Mouse (Mus musculus): ENCODE measurements at regions not wholly inside any gene's neighbourhood (a gene's known extent, or its start where the extent isn't known, plus 50 kb on each side); places are given as distances from the start of the nearest gene placed in this dataset.

DNA sequence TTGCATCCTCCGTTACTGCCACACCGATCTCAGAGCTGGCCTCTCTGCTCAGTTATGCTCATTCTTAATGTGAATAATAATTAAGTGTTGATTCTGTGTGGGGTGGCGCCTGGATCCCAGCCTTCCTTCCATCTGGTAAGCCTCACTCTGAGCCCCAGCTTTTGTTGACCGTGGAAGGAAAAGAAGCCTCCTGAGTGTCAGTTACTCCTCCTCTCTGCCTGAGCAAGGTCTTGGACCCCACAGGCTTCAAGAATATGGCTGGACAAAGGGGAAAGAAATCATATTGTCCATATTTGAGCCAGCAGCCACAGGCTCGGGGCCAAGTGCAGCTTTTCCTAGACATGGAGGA is 259.9 kb upstream of the Cnr1 start:
- no peak overlapping the region for H3K4me2 ChIP-seq (ENCODE audit: low read length)
- H3K27me3 ChIP-seq (replicated peaks; ENCODE audit: control insufficient read depth, insufficient read depth, low read length) = no peaks in the 10 kb centered on the region
- H3K9me3 ChIP-seq (ENCODE audit: control insufficient read depth, low read length) = no peaks in the 10 kb centered on the region
- peak; percentile 64 for ATAC-seq
- 39% methylated on average over 5 of the region's 5 CpGs for WGBS
- no peak overlapping the region for H3K9ac ChIP-seq (replicated peaks; ENCODE audit: low read depth, low read length)
- no peaks in the 10 kb centered on the region for H3K36me3 ChIP-seq (ENCODE audit: control insufficient read depth, insufficient read depth)
- H3K4me3 ChIP-seq (replicated peaks; ENCODE audit: low read length) = no peak overlapping the region
- H3K27ac ChIP-seq (ENCODE audit: low read length) = peak overlapping the region; percentile 62
- H3K4me1 ChIP-seq (replicated peaks; ENCODE audit: control insufficient read depth, insufficient read depth, low read length) = peaks cover 20% of the 10 kb centered on the region

GRCm38 (mm10) chr4:33665250-33665873 is 259.0 kb upstream of the Cnr1 start:
- no peak overlapping the region for H3K27ac ChIP-seq (ENCODE audit: low read length)
- H3K9ac ChIP-seq (replicated peaks; ENCODE audit: low read depth, low read length) = no peak overlapping the region
- no peak for ATAC-seq
- H3K27me3 ChIP-seq (replicated peaks; ENCODE audit: control insufficient read depth, insufficient read depth, low read length) = no peaks in the 10 kb centered on the region
- no peaks in the 10 kb centered on the region for H3K9me3 ChIP-seq (ENCODE audit: control insufficient read depth, low read length)
- H3K4me1 ChIP-seq (replicated peaks; ENCODE audit: control insufficient read depth, insufficient read depth, low read length) = peaks cover 20% of the 10 kb centered on the region
- no peak overlapping the region for H3K4me3 ChIP-seq (replicated peaks; ENCODE audit: low read length)
- no peak overlapping the region for H3K4me2 ChIP-seq (ENCODE audit: low read length)
- WGBS = 77% methylated on average over 14 of the region's 14 CpGs
- no peaks in the 10 kb centered on the region for H3K36me3 ChIP-seq (ENCODE audit: control insufficient read depth, insufficient read depth)

DNA sequence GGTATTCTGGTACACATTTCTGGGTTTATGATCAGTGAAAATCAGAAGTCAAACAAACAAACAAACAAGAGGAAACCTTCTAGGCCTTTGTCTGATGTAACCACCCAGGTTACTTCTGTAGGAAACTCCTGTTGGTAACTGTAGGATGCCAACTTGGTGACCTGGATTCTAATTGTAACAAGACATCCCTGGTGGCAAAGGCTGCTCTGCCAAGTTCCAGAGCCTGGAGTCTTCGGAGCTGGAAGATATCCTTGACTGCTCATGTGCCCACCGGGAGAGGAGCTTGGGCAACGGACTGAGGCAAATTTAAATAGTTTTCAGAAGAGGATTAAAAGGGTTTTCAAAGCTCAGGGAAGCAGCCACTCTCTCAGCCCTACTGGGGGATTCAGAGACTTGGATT is 256.0 kb upstream of the Cnr1 start:
- no peak for ATAC-seq
- no peak overlapping the region for H3K4me3 ChIP-seq (replicated peaks; ENCODE audit: low read length)
- H3K9me3 ChIP-seq (ENCODE audit: control insufficient read depth, low read length) = no peaks in the 10 kb centered on the region
- no peak overlapping the region for H3K4me2 ChIP-seq (ENCODE audit: low read length)
- no peak overlapping the region for H3K9ac ChIP-seq (replicated peaks; ENCODE audit: low read depth, low read length)
- peaks cover 15% of the 10 kb centered on the region for H3K4me1 ChIP-seq (replicated peaks; ENCODE audit: control insufficient read depth, insufficient read depth, low read length)
- WGBS = 38% methylated on average over 3 of the region's 3 CpGs
- H3K27ac ChIP-seq (ENCODE audit: low read length) = no peak overlapping the region
- H3K36me3 ChIP-seq (ENCODE audit: control insufficient read depth, insufficient read depth) = no peaks in the 10 kb centered on the region
- no peaks in the 10 kb centered on the region for H3K27me3 ChIP-seq (replicated peaks; ENCODE audit: control insufficient read depth, insufficient read depth, low read length)

GRCm38 (mm10) chr4:33675044-33675443 is 249.3 kb upstream of the Cnr1 start:
- no peak for ATAC-seq
- H3K27me3 ChIP-seq (replicated peaks; ENCODE audit: control insufficient read depth, insufficient read depth, low read length) = no peaks in the 10 kb centered on the region
- no peak overlapping the region for H3K4me3 ChIP-seq (replicated peaks; ENCODE audit: low read length)
- H3K4me2 ChIP-seq (ENCODE audit: low read length) = no peak overlapping the region
- no peaks in the 10 kb centered on the region for H3K4me1 ChIP-seq (replicated peaks; ENCODE audit: control insufficient read depth, insufficient read depth, low read length)
- no peak overlapping the region for H3K9ac ChIP-seq (replicated peaks; ENCODE audit: low read depth, low read length)
- no peak overlapping the region for H3K27ac ChIP-seq (ENCODE audit: low read length)
- no peaks in the 10 kb centered on the region for H3K36me3 ChIP-seq (ENCODE audit: control insufficient read depth, insufficient read depth)
- no CpG with 5 or more reads among the region's 5 CpGs for WGBS
- H3K9me3 ChIP-seq (ENCODE audit: control insufficient read depth, low read length) = no peaks in the 10 kb centered on the region

DNA sequence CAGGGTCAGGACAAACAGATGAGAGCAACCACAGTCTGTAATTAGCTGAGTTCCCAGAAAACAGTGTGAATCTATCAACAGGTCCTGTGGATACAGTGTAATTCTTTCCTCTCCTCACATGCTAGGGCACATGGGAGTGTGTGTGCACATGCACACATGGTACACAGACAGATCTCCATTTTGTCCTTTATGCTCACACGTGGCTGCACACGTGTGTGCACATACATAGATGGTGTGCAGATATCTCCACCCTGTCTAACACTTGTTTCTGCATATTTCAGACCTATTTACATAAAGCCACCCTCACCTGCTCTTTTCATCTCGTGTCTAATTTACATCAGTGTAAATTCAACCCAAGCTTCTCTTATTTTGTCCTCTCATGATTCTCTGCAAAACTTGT is 245.0 kb upstream of the Cnr1 start:
- H3K36me3 ChIP-seq (ENCODE audit: control insufficient read depth, insufficient read depth) = no peaks in the 10 kb centered on the region
- no peak overlapping the region for H3K27ac ChIP-seq (ENCODE audit: low read length)
- no peaks in the 10 kb centered on the region for H3K9me3 ChIP-seq (ENCODE audit: control insufficient read depth, low read length)
- H3K4me3 ChIP-seq (replicated peaks; ENCODE audit: low read length) = no peak overlapping the region
- no peak overlapping the region for H3K4me2 ChIP-seq (ENCODE audit: low read length)
- H3K4me1 ChIP-seq (replicated peaks; ENCODE audit: control insufficient read depth, insufficient read depth, low read length) = no peaks in the 10 kb centered on the region
- WGBS = 80% methylated on average over 3 of the region's 3 CpGs
- H3K27me3 ChIP-seq (replicated peaks; ENCODE audit: control insufficient read depth, insufficient read depth, low read length) = no peaks in the 10 kb centered on the region
- H3K9ac ChIP-seq (replicated peaks; ENCODE audit: low read depth, low read length) = no peak overlapping the region
- ATAC-seq = no peak

DNA sequence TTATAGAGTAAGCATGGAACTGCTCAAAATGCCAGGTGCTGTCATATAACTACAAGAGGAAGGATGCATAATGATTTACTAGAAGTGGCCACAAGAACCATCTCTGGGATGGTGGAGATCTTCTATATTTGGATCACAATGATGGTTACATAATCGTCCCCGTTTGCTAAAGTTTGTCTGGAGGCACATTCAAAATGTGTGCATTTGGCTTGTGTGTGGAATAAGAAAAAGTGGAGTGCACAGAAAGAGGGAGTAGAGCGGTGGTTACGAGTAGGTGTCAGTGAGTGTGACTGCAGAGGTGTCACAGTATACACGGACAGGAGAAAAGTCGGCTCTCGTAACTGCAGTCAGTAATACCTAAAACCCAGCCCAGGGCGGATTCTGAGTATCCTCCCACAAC is 238.3 kb upstream of the Cnr1 start:
- H3K4me1 ChIP-seq (replicated peaks; ENCODE audit: control insufficient read depth, insufficient read depth, low read length) = no peaks in the 10 kb centered on the region
- H3K36me3 ChIP-seq (ENCODE audit: control insufficient read depth, insufficient read depth) = no peaks in the 10 kb centered on the region
- no peak for ATAC-seq
- WGBS = 92% methylated on average over 8 of the region's 8 CpGs
- no peaks in the 10 kb centered on the region for H3K9me3 ChIP-seq (ENCODE audit: control insufficient read depth, low read length)
- no peak overlapping the region for H3K27ac ChIP-seq (ENCODE audit: low read length)
- H3K9ac ChIP-seq (replicated peaks; ENCODE audit: low read depth, low read length) = no peak overlapping the region
- no peak overlapping the region for H3K4me2 ChIP-seq (ENCODE audit: low read length)
- no peak overlapping the region for H3K4me3 ChIP-seq (replicated peaks; ENCODE audit: low read length)
- no peaks in the 10 kb centered on the region for H3K27me3 ChIP-seq (replicated peaks; ENCODE audit: control insufficient read depth, insufficient read depth, low read length)

DNA sequence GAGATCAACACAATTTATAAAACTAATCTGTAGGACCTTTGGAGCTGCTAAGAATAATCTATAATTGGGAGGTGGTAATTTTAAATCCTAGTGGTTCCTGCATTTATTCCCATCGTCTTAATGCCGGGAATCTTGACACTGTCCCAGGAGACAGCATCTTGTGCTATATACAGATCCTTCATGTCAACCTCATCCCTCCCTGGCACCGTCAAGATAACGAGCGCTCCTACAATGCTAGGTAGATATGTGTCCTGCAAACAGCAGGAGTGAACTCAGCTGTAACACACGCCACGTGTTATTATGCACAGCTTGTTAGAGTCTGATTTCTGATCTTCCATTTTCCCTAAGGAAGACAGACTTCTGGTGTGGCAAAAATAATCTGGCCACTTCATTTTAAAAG is 237.0 kb upstream of the Cnr1 start:
- Histone ChIP-seq H3K27me3 (replicated peaks; ENCODE audit: control insufficient read depth, insufficient read depth, low read length) (no peaks in the 10 kb centered on the region), H3K27ac (ENCODE audit: low read length) (no peak overlapping the region), H3K9me3 (ENCODE audit: control insufficient read depth, low read length) (no peaks in the 10 kb centered on the region), H3K36me3 (ENCODE audit: control insufficient read depth, insufficient read depth) (no peaks in the 10 kb centered on the region), H3K4me1 (replicated peaks; ENCODE audit: control insufficient read depth, insufficient read depth, low read length) (no peaks in the 10 kb centered on the region), H3K4me2 (ENCODE audit: low read length) (no peak overlapping the region), H3K4me3 (replicated peaks; ENCODE audit: low read length) (no peak overlapping the region), H3K9ac (replicated peaks; ENCODE audit: low read depth, low read length) (no peak overlapping the region)
- no peak for ATAC-seq
- WGBS = 43% methylated on average over 7 of the region's 7 CpGs

- Histone ChIP-seq H3K9ac (replicated peaks; ENCODE audit: low read depth, low read length) (no peak overlapping the region), H3K36me3 (ENCODE audit: control insufficient read depth, insufficient read depth) (no peaks in the 10 kb centered on the region), H3K27ac (ENCODE audit: low read length) (no peak overlapping the region), H3K4me3 (replicated peaks; ENCODE audit: low read length) (no peak overlapping the region), H3K4me2 (ENCODE audit: low read length) (no peak overlapping the region), H3K4me1 (replicated peaks; ENCODE audit: control insufficient read depth, insufficient read depth, low read length) (0 out of 2 replicates have a peak, but pooled peaks cover 2% of the 10 kb centered on the region), H3K9me3 (ENCODE audit: control insufficient read depth, low read length) (no peaks in the 10 kb centered on the region), H3K27me3 (replicated peaks; ENCODE audit: control insufficient read depth, insufficient read depth, low read length) (no peaks in the 10 kb centered on the region)
- ATAC-seq = peak; percentile 39; the same call in 1 of the 2 replicates
- 63% methylated on average over 4 of the region's 4 CpGs for WGBS
These were observed 231.0 kb upstream of the Cnr1 start for GRCm38 (mm10) chr4:33693441-33693840.

GRCm38 (mm10) chr4:33696969-33697368 is 227.4 kb upstream of the Cnr1 start:
- H3K9ac ChIP-seq (replicated peaks; ENCODE audit: low read depth, low read length) = no peak overlapping the region
- peak overlapping the region; percentile 49; the same call in 1 of the 2 replicates for H3K27ac ChIP-seq (ENCODE audit: low read length)
- no peaks in the 10 kb centered on the region for H3K36me3 ChIP-seq (ENCODE audit: control insufficient read depth, insufficient read depth)
- peaks cover 2% of the 10 kb centered on the region; the same call in 1 of the 2 replicates for H3K4me1 ChIP-seq (replicated peaks; ENCODE audit: control insufficient read depth, insufficient read depth, low read length)
- ATAC-seq = peak; percentile 89
- no peaks in the 10 kb centered on the region for H3K9me3 ChIP-seq (ENCODE audit: control insufficient read depth, low read length)
- H3K4me2 ChIP-seq (ENCODE audit: low read length) = no peak overlapping the region
- no peaks in the 10 kb centered on the region for H3K27me3 ChIP-seq (replicated peaks; ENCODE audit: control insufficient read depth, insufficient read depth, low read length)
- 57% methylated on average over 8 of the region's 8 CpGs for WGBS
- H3K4me3 ChIP-seq (replicated peaks; ENCODE audit: low read length) = no peak overlapping the region
